In genomic region chr2:157566260-157566952, GRCm38 (mm10) we compare ENCODE assay signal across 8 mouse cellular contexts. TPM values are rescaled to one million over a fixed set of nuclear protein-coding genes. Genes with fewer than 3 reads are reported as not detected.
DNase-seq lines count a peak whose midpoint lies in the region; ATAC-seq and TF ChIP-seq lines count a peak whose summit lies in the region.

No protein-coding gene starts in this region.

- H3K27ac ChIP-seq in bone marrow, adult 2 months (ENCODE audit: control insufficient read depth, insufficient read depth, low read depth, low read length, poor library complexity) = peak overlapping the region; percentile 70
- peak overlapping the region; percentile 94 for H3K27ac ChIP-seq in embryonic facial prominence, embryonic 14.5 days (replicated peaks; ENCODE audit: low read depth, low read length)
- H3K27ac ChIP-seq in heart, adult 2 months = peak overlapping the region; percentile 99
- H3K27ac ChIP-seq in kidney, adult 2 months (ENCODE audit: insufficient read depth, low read depth, low read length) = peak overlapping the region; percentile 89
- peak overlapping the region; percentile 90 for H3K27ac ChIP-seq in limb, embryonic 12.5 days
- peak overlapping the region; percentile 90 for H3K27ac ChIP-seq in midbrain, embryonic 14.5 days (replicated peaks; ENCODE audit: low read depth, low read length)

- peak; percentile 78 for TF ChIP-seq EP300 in heart, adult 2 months (IDR thresholded peaks at IDR 0.05; ENCODE audit: insufficient read depth, low read depth, low read length)

- no peaks in the 10 kb centered on the region for H3K27me3 ChIP-seq in embryonic facial prominence, embryonic 14.5 days (replicated peaks; ENCODE audit: control insufficient read depth, insufficient read depth, low read length)
- H3K27me3 ChIP-seq in heart, adult 2 months (ENCODE audit: control insufficient read depth, insufficient read depth, low read length) = no peaks in the 10 kb centered on the region
- no peaks in the 10 kb centered on the region for H3K27me3 ChIP-seq in kidney, adult 2 months (replicated peaks; ENCODE audit: control insufficient read depth, insufficient read depth, low read length)
- no peaks in the 10 kb centered on the region for H3K27me3 ChIP-seq in limb, embryonic 12.5 days
- no peaks in the 10 kb centered on the region for H3K27me3 ChIP-seq in midbrain, embryonic 14.5 days (ENCODE audit: control insufficient read depth, insufficient read depth, low read length)

- TF ChIP-seq POLR2A in bone marrow, adult 2 months (IDR thresholded peaks at IDR 0.05; ENCODE audit: borderline replicate concordance, control insufficient read depth, low read depth, low read length) = peak; percentile 56; the same call in 1 of the 2 replicates
- peak; percentile 97 for TF ChIP-seq POLR2A in heart, adult 2 months (IDR thresholded peaks at IDR 0.05; ENCODE audit: insufficient read depth, low read depth, low read length)
- TF ChIP-seq POLR2A in kidney, adult 2 months (IDR thresholded peaks at IDR 0.05; ENCODE audit: low read depth, low read length) = peak; percentile 63

- TF ChIP-seq CTCF in bone marrow, adult 2 months (IDR thresholded peaks at IDR 0.05; ENCODE audit: control insufficient read depth, insufficient read depth, low read length) = no peak
- no peak for TF ChIP-seq CTCF in heart, adult 2 months (IDR thresholded peaks at IDR 0.05)
- no peak for TF ChIP-seq CTCF in kidney, adult 2 months (conservative IDR thresholded peaks at IDR 0.05; ENCODE audit: insufficient read depth, insufficient read length, low read depth, low read length)

- H3K9me3 ChIP-seq in embryonic facial prominence, embryonic 14.5 days (ENCODE audit: control insufficient read depth, low read length) = peaks cover 21% of the 10 kb centered on the region
- peaks cover 22% of the 10 kb centered on the region for H3K9me3 ChIP-seq in limb, embryonic 12.5 days
- peaks cover 13% of the 10 kb centered on the region for H3K9me3 ChIP-seq in midbrain, embryonic 14.5 days (ENCODE audit: control insufficient read depth, low read length)

- WGBS in bone marrow, adult 2 months = under 1% methylated on average over 36 of the region's 36 CpGs
- under 1% methylated on average over 29 of the region's 36 CpGs for WGBS in embryonic facial prominence, embryonic 14.5 days
- WGBS in heart, adult 2 months = under 1% methylated on average over 36 of the region's 36 CpGs
- WGBS in kidney, adult 2 months = under 1% methylated on average over 36 of the region's 36 CpGs
- WGBS in limb, embryonic 12.5 days = under 1% methylated on average over 36 of the region's 36 CpGs
- WGBS in midbrain, embryonic 14.5 days = under 1% methylated on average over 36 of the region's 36 CpGs

- peak; percentile 87 for ATAC-seq in embryonic facial prominence, embryonic 14.5 days (ENCODE audit: low read depth)
- peak; percentile 69 for ATAC-seq in limb, embryonic 12.5 days (ENCODE audit: insufficient number of reproducible peaks, insufficient read depth, low FRiP score, low TSS enrichment, low read depth)
- peak; percentile 79 for ATAC-seq in midbrain, embryonic 14.5 days (ENCODE audit: low FRiP score, low TSS enrichment)

- peaks cover 4% of the 10 kb centered on the region for H3K79me2 ChIP-seq in heart, adult 2 months (replicated peaks; ENCODE audit: control insufficient read depth, insufficient read depth, low read length)

- H3K4me1 ChIP-seq in bone marrow, adult 2 months (ENCODE audit: control insufficient read depth, insufficient read depth, low read length) = peaks cover 3% of the 10 kb centered on the region
- peaks cover 18% of the 10 kb centered on the region for H3K4me1 ChIP-seq in embryonic facial prominence, embryonic 14.5 days (ENCODE audit: control insufficient read depth, insufficient read depth, low read length)
- H3K4me1 ChIP-seq in heart, adult 2 months (ENCODE audit: control insufficient read depth, insufficient read depth, low read length) = peaks cover 4% of the 10 kb centered on the region
- peaks cover 9% of the 10 kb centered on the region for H3K4me1 ChIP-seq in kidney, adult 2 months (ENCODE audit: control insufficient read depth, insufficient read depth, low read length)
- H3K4me1 ChIP-seq in limb, embryonic 12.5 days (replicated peaks) = peaks cover 49% of the 10 kb centered on the region
- peaks cover 27% of the 10 kb centered on the region for H3K4me1 ChIP-seq in midbrain, embryonic 14.5 days (ENCODE audit: control insufficient read depth, insufficient read depth, low read length)

- DNase-seq in 416B (ENCODE audit: low read depth) = peak; percentile 97
- peak; percentile 93 for DNase-seq in embryonic facial prominence, embryonic 14.5 days (ENCODE audit: low spot score)
- peak; percentile 90 for DNase-seq in heart, adult 2 months
- DNase-seq in kidney, adult 2 months = peak; percentile 91
- DNase-seq in midbrain, embryonic 14.5 days = peak; percentile 93
- peak; percentile 76 for DNase-seq in spleen, adult 12 weeks (ENCODE audit: low spot score)

- intact Hi-C loops in heart, adult 2 months (cut with DNase I) = no loop called here

- peak overlapping the region; percentile 86 for H3K4me3 ChIP-seq in bone marrow, adult 2 months (replicated peaks; ENCODE audit: control insufficient read depth, low read depth, low read length)
- H3K4me3 ChIP-seq in embryonic facial prominence, embryonic 14.5 days (ENCODE audit: low read depth, low read length) = peak overlapping the region; percentile 99
- peak overlapping the region; percentile 94 for H3K4me3 ChIP-seq in heart, adult 2 months
- H3K4me3 ChIP-seq in kidney, adult 2 months (ENCODE audit: insufficient read depth, low read depth, low read length) = peak overlapping the region; percentile 78
- H3K4me3 ChIP-seq in limb, embryonic 12.5 days (replicated peaks) = peak overlapping the region; percentile 98
- peak overlapping the region; percentile 95 for H3K4me3 ChIP-seq in midbrain, embryonic 14.5 days (replicated peaks; ENCODE audit: low read depth, low read length)

- H3K36me3 ChIP-seq in embryonic facial prominence, embryonic 14.5 days (ENCODE audit: control insufficient read depth, insufficient read depth, low read length) = peaks cover 30% of the 10 kb centered on the region
- H3K36me3 ChIP-seq in heart, adult 2 months (ENCODE audit: control insufficient read depth, insufficient read depth, low read length) = no peaks in the 10 kb centered on the region; the same call in 1 of the 2 replicates
- no peaks in the 10 kb centered on the region for H3K36me3 ChIP-seq in kidney, adult 2 months (ENCODE audit: control insufficient read depth, insufficient read depth, low read length)
- H3K36me3 ChIP-seq in limb, embryonic 12.5 days = peaks cover 29% of the 10 kb centered on the region
- H3K36me3 ChIP-seq in midbrain, embryonic 14.5 days (ENCODE audit: control insufficient read depth, insufficient read depth, low read length) = peaks cover 20% of the 10 kb centered on the region

- peak overlapping the region; percentile 91 for H3K9ac ChIP-seq in embryonic facial prominence, embryonic 14.5 days (ENCODE audit: low read depth, low read length)
- peak overlapping the region; percentile 100 for H3K9ac ChIP-seq in heart, adult 2 months (ENCODE audit: low read depth, low read length)
- peak overlapping the region; percentile 95 for H3K9ac ChIP-seq in limb, embryonic 12.5 days (replicated peaks)
- H3K9ac ChIP-seq in midbrain, embryonic 14.5 days (replicated peaks; ENCODE audit: low read length) = peak overlapping the region; percentile 97

- H3K4me2 ChIP-seq in embryonic facial prominence, embryonic 14.5 days (ENCODE audit: low read depth, low read length) = peak overlapping the region; percentile 86
- H3K4me2 ChIP-seq in limb, embryonic 12.5 days = peak overlapping the region; percentile 70
- H3K4me2 ChIP-seq in midbrain, embryonic 14.5 days (ENCODE audit: low read length) = peak overlapping the region; percentile 68

RNA-seq across cellular contexts. Expression of gene Blcap, which starts 4.7 kb away (rescaled TPM):
- polyA plus RNA-seq in bone marrow, adult 2 months (2011; ENCODE audit: insufficient read depth, insufficient read length, low replicate concordance, missing spikeins) = 5.0 and 23.5 TPM in 2 replicates
- polyA plus RNA-seq in embryonic facial prominence, embryonic 14.5 days (2014; fragmentation: Nextera tagmentation; extraction: Ambion mirVana) = 64.6 and 66.7 TPM in 2 replicates
- 10 to 100 TPM; 54.3 to 55.6 TPM for total RNA-seq in heart, adult 2 months (2021)
- 62.4 and 93.3 TPM in 2 replicates for polyA plus RNA-seq in heart, adult 2 months (2012; rRNA removed)
- 43.7 and 49.5 TPM in 2 replicates for polyA plus RNA-seq in kidney, adult 2 months (2012; rRNA removed)
- 68.7 and 69.3 TPM in 2 replicates for polyA plus RNA-seq in limb, embryonic 12.5 days (2016; fragmentation: Nextera tagmentation; extraction: Ambion mirVana)
- polyA plus RNA-seq in midbrain, embryonic 14.5 days (2014; fragmentation: Nextera tagmentation; extraction: Ambion mirVana) = 353 and 397 TPM in 2 replicates

RNA-seq across cellular contexts. Expression of gene Nnat, which starts 6.5 kb away (rescaled TPM):
- 1.7 TPM in 1 of 2 replicates, not detected in the other for polyA plus RNA-seq in bone marrow, adult 2 months (2011; ENCODE audit: insufficient read depth, insufficient read length, low replicate concordance, missing spikeins)
- 348 and 416 TPM in 2 replicates for polyA plus RNA-seq in embryonic facial prominence, embryonic 14.5 days (2014; fragmentation: Nextera tagmentation; extraction: Ambion mirVana)
- total RNA-seq in heart, adult 2 months (2021) = under 1 TPM; 0.29 to 0.39 TPM
- 6.0 TPM in 2 replicates for polyA plus RNA-seq in heart, adult 2 months (2012; rRNA removed)
- polyA plus RNA-seq in kidney, adult 2 months (2012; rRNA removed) = 1.9 and 3.9 TPM in 2 replicates
- 1,818 and 1,932 TPM in 2 replicates for polyA plus RNA-seq in limb, embryonic 12.5 days (2016; fragmentation: Nextera tagmentation; extraction: Ambion mirVana)
- polyA plus RNA-seq in midbrain, embryonic 14.5 days (2014; fragmentation: Nextera tagmentation; extraction: Ambion mirVana) = 7,465 and 9,945 TPM in 2 replicates

Comparison
In these comparisons a context has a peak if more than half of its experiments do, and no peak if none do; other contexts are left out.
1. Peak in every context shown above with its lines: DNase-seq, ATAC-seq, H3K4me3 ChIP-seq and H3K27ac ChIP-seq.
2. RNA of gene Nnat, which starts 6.5 kb away (polyA plus RNA-seq): 7,465 to 9,945 TPM in midbrain, embryonic 14.5 days, 1,818 to 1,932 TPM in limb, embryonic 12.5 days and 348 to 416 TPM in embryonic facial prominence, embryonic 14.5 days; 6.0 TPM in heart, adult 2 months, 1.9 to 3.9 TPM in kidney, adult 2 months and 1.7 TPM in bone marrow, adult 2 months; every median in the first group is over 10 times any median in the second.